Mouse (Mus musculus) layer of hippocampus, adult 2 months (tissue): ENCODE data around the gene Epc2. TPM values are rescaled to one million over a fixed set of nuclear protein-coding genes. Genes with fewer than 3 reads are reported as not detected.
"Not testable (repeated sequence)": the region's sequence is repeated elsewhere in the genome, so short reads cannot be mapped to it uniquely, and the experiment has no call there.

Experiments
- DNase-seq, 2 experiments: peaks; one replicate each; pipeline ENCODE4 v3.0.0; 2022; ENCODE audit warnings: low spot score in 2 of 2
- H3K27ac ChIP-seq: fragments of 200-600 bp; 2 replicates; pipeline ENCODE4 v1.8.1; 2022
- H3K4me3 ChIP-seq: fragments of 200-600 bp; 2 replicates; pipeline ENCODE4 v1.8.1; 2022; ENCODE audit warnings: mild to moderate bottlenecking
- CTCF ChIP-seq: fragments of 200-600 bp; conservative IDR thresholded peaks from 2 replicates; pipeline ENCODE4 v1.8.1; 2022; ENCODE audit warnings: antibody characterized with exemption, mild to moderate bottlenecking, moderate library complexity
- total RNA-seq, 2 experiments: library from RNA; stranded (reverse); gene quantifications; 2 replicates each; pipeline ENCODE4 v1.2.3; 2021

Epc2 gene
- total RNA-seq, 2 experiments from 2014 or later: 51.4 to 62.7 TPM

GRCm38 (mm10) chr2:49501435-49501834, 50.1 kb downstream of the Epc2 start:
- Histone ChIP-seq H3K27ac (no peak overlapping the region), H3K4me3 (no peak overlapping the region)
- no peak for TF ChIP-seq CTCF
- no peak for DNase-seq

GRCm38 (mm10) chr2:49503596-49503995, 52.3 kb downstream of the Epc2 start:
- no peak for DNase-seq
- no peak overlapping the region for H3K27ac ChIP-seq
- no peak for TF ChIP-seq CTCF
- no peak overlapping the region for H3K4me3 ChIP-seq

GRCm38 (mm10) chr2:49505151-49505550, 53.9 kb downstream of the Epc2 start:
- H3K4me3 ChIP-seq, DNase-seq, H3K27ac ChIP-seq: not testable (repeated sequence)

GRCm38 (mm10) chr2:49510832-49511231, 59.5 kb downstream of the Epc2 start:
- Histone ChIP-seq H3K4me3 (no peak overlapping the region), H3K27ac (no peak overlapping the region)
- no peak for TF ChIP-seq CTCF
- DNase-seq: no peak

- DNase-seq: no peak
These were observed 64.7 kb downstream of the Epc2 start for GRCm38 (mm10) chr2:49516011-49516410.

GRCm38 (mm10) chr2:49520409-49520808, 69.1 kb downstream of the Epc2 start:
- Histone ChIP-seq H3K27ac (no peak overlapping the region), H3K4me3 (no peak overlapping the region)
- no peak for TF ChIP-seq CTCF
- no peak for DNase-seq

More at GRCm38 (mm10) chr2:49516011-49516410, 64.7 kb downstream of the Epc2 start:
- TF ChIP-seq CTCF: no peak
- Histone ChIP-seq H3K4me3 (no peak overlapping the region), H3K27ac (no peak overlapping the region)

- TF ChIP-seq CTCF: no peak
- H3K27ac ChIP-seq: no peak overlapping the region
- no peak overlapping the region for H3K4me3 ChIP-seq
- DNase-seq: no peak
These were observed 69.7 kb downstream of the Epc2 start for GRCm38 (mm10) chr2:49520989-49521388.

- no peak for TF ChIP-seq CTCF
- H3K27ac ChIP-seq: no peak overlapping the region
- H3K4me3 ChIP-seq: no peak overlapping the region
These were observed 70.3 kb downstream of the Epc2 start for GRCm38 (mm10) chr2:49521564-49521963.

GRCm38 (mm10) chr2:49522578-49522977, 71.3 kb downstream of the Epc2 start:
- no peak for DNase-seq
- no peak overlapping the region for H3K4me3 ChIP-seq
- TF ChIP-seq CTCF: no peak
- H3K27ac ChIP-seq: no peak overlapping the region

More at GRCm38 (mm10) chr2:49521564-49521963, 70.3 kb downstream of the Epc2 start:
- DNase-seq: no peak

- TF ChIP-seq CTCF: no peak
- H3K4me3 ChIP-seq: no peak overlapping the region
These were observed 85.9 kb downstream of the Epc2 start for GRCm38 (mm10) chr2:49537147-49537546.

GRCm38 (mm10) chr2:49538056-49538455, 86.8 kb downstream of the Epc2 start:
- no peak overlapping the region for H3K4me3 ChIP-seq
- H3K27ac ChIP-seq: no peak overlapping the region
- TF ChIP-seq CTCF: no peak
- DNase-seq: no peak

More at GRCm38 (mm10) chr2:49537147-49537546, 85.9 kb downstream of the Epc2 start:
- no peak overlapping the region for H3K27ac ChIP-seq
- DNase-seq: no peak

- H3K27ac ChIP-seq: no peak overlapping the region
- H3K4me3 ChIP-seq: no peak overlapping the region
- no peak for DNase-seq
- no peak for TF ChIP-seq CTCF
These were observed 88.5 kb downstream of the Epc2 start for GRCm38 (mm10) chr2:49539745-49540144.

- H3K27ac ChIP-seq: no peak overlapping the region
- no peak for DNase-seq
- no peak overlapping the region for H3K4me3 ChIP-seq
- no peak for TF ChIP-seq CTCF
These were observed 96.5 kb downstream of the Epc2 start for GRCm38 (mm10) chr2:49547813-49548212.

GRCm38 (mm10) chr2:49548492-49548891, 97.2 kb downstream of the Epc2 start:
- no peak for DNase-seq
- H3K27ac ChIP-seq: no peak overlapping the region
- no peak for TF ChIP-seq CTCF
- H3K4me3 ChIP-seq: no peak overlapping the region

GRCm38 (mm10) chr2:49553096-49553495, 101.8 kb downstream of the Epc2 start:
- DNase-seq: no peak
- Histone ChIP-seq H3K27ac (no peak overlapping the region), H3K4me3 (no peak overlapping the region)
- TF ChIP-seq CTCF: no peak
